Mouse (Mus musculus): ENCODE results near the gene Rcc1l. TPM values are rescaled to one million over a fixed set of nuclear protein-coding genes. Genes with fewer than 3 reads are reported as not detected.
A peak's percentile ranks its signal among the peaks of the same experiment; 100 is the strongest.

Rcc1l gene
- polyA plus RNA-seq (2015; fragmentation: Nextera tagmentation; extraction: Ambion mirVana): 34.9 and 36.3 TPM in 2 replicates

DNA sequence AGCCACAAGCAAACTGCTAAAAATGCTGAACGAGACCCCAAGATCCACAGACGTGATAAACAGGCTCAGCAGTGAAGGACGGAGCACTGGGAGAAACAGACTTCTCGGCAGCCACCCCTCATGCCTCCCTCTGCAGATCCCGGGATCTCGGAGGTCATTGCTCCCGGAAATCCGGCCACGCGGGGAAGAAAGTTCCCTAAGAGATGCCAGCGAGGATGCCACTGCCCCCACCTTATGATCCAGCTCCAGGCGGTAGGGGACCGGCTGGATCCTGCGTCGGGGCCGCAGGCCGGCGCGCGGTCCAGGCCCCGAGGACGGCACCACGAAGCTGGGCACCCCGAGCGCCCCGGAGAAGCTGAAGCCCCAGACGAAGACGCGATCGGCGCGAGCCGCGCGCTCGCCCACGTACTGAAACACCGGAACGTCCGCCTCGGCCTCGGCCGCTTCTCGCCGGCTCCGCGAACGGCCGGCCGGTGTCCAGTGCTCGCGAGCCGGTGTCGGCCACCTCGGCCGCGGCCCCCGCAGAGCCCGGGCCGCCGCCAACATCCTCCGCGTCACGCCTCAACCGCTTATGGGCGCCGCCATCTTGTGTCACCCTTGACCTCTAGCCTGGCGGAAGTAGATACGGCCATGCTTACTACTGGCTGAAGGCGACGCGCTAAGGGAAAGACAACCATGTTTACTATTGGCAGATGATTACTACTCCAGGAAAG is at the start of gene Rcc1l:
Gene Rcc1l (minus strand): TSS at position 606 of the 713 bp plus-strand sequence.
- H3K9ac ChIP-seq (replicated peaks; ENCODE audit: low read length): peak within 1 kb of the TSS; percentile 73
- under 1% methylated on average over 72 of the region's 72 CpGs for WGBS

DNA sequence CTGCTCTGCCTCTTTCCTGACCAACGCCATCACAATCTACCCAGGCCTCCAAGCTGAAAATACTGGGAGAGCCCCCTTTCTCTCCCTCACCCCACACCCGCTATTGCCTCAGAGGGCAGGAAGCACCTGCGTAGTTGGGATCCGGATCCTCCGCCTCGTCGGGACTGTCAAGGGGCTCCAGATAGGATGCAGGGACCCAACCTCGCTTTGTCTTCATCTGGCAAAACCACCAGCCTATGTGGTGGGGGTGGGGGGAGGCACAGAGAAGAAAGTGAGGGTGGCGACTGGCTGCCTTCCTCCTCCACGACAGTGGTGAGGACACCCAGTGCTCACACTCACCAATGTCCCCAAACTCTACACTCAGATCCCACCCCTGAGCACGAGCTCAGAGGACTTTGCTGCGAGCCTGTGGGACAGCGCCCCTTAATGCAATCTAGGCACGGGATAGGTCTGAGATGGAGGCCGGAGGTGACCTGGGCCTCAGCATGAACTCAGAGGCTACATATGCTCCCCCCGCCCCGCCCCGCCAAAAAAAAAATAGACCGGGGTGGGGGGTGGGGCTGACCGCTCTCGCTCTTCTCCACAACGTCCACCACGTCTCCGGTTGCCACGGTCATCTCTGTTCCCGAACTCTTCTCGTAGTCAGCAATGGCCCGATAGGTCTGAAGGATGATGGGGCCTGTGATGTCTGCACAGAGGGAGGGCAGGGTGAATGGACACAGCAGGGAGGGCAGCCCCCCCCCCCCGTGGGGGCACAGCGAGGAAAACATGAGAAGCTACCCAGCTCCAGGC is 48.7 kb upstream of the Rcc1l start:
- no peaks in the 10 kb centered on the region for H3K36me3 ChIP-seq (ENCODE audit: insufficient read depth, low read length)
- H3K4me2 ChIP-seq (replicated peaks; ENCODE audit: low read depth, low read length): no peak overlapping the region
- H3K27me3 ChIP-seq (ENCODE audit: insufficient read depth, low read length): no peaks in the 10 kb centered on the region; the same call in 1 of the 2 replicates
- peaks cover 32% of the 10 kb centered on the region for H3K4me1 ChIP-seq (ENCODE audit: insufficient read depth, low read length)
- H3K9ac ChIP-seq (replicated peaks; ENCODE audit: low read length): no peak overlapping the region
- H3K4me3 ChIP-seq (ENCODE audit: low read length): no peak overlapping the region
- 75% methylated on average over 30 of the region's 30 CpGs for WGBS
- H3K9me3 ChIP-seq (ENCODE audit: low read length): no peaks in the 10 kb centered on the region
- ATAC-seq (ENCODE audit: low FRiP score, low TSS enrichment): no peak
- no peak overlapping the region for H3K27ac ChIP-seq (ENCODE audit: low read length)

More for the DNA sequence above, at the start of gene Rcc1l:
- peak; percentile 87 for ATAC-seq (ENCODE audit: low FRiP score, low TSS enrichment)
- peaks cover 18% of the 10 kb centered on the region for H3K4me1 ChIP-seq (ENCODE audit: insufficient read depth, low read length)
- H3K4me3 ChIP-seq (ENCODE audit: low read length): peak within 1 kb of the TSS; percentile 73
- no peaks in the 10 kb centered on the region; the same call in 1 of the 2 replicates for H3K36me3 ChIP-seq (ENCODE audit: insufficient read depth, low read length)
- H3K4me2 ChIP-seq (replicated peaks; ENCODE audit: low read depth, low read length): peak within 1 kb of the TSS; percentile 63
- peak within 1 kb of the TSS; percentile 83 for H3K27ac ChIP-seq (ENCODE audit: low read length)
- no peaks in the 10 kb centered on the region for H3K27me3 ChIP-seq (ENCODE audit: insufficient read depth, low read length)
- no peaks in the 10 kb centered on the region for H3K9me3 ChIP-seq (ENCODE audit: low read length)

- Histone ChIP-seq H3K4me3 (ENCODE audit: low read length) (peak overlapping the region; percentile 41), H3K27me3 (ENCODE audit: insufficient read depth, low read length) (no peaks in the 10 kb centered on the region; the same call in 1 of the 2 replicates), H3K9me3 (ENCODE audit: low read length) (no peaks in the 10 kb centered on the region), H3K9ac (replicated peaks; ENCODE audit: low read length) (peak overlapping the region; percentile 63), H3K36me3 (ENCODE audit: insufficient read depth, low read length) (peaks cover 8% of the 10 kb centered on the region; the same call in 1 of the 2 replicates), H3K4me1 (ENCODE audit: insufficient read depth, low read length) (peaks cover 20% of the 10 kb centered on the region), H3K4me2 (replicated peaks; ENCODE audit: low read depth, low read length) (peak overlapping the region; percentile 73), H3K27ac (ENCODE audit: low read length) (no peak overlapping the region)
- 2% methylated on average over 36 of the region's 36 CpGs for WGBS
- ATAC-seq (ENCODE audit: low FRiP score, low TSS enrichment): peak; percentile 55; the same call in 1 of the 2 replicates
These were observed 45.2 kb upstream of the Rcc1l start for GRCm38 (mm10) chr5:134221708-134222150.

DNA sequence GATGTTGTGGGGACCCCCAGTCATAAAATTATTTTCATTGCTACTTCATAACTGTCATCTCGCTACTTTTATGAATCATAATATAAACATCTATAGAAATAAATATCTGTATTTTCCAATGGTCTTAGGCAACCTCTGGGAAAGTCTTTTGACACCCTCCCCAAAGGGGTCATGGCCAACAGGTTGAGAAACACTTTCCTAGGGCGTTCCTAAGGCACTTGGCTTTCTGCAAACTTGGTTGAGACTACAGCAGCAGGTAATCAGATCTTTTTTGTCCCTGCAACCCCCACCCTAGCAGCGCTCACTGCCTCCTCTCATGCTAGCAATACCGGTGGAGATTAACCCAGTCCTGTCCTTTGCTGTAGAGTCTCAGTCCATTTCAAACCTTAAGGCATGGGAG is 44.7 kb upstream of the Rcc1l start:
- ATAC-seq (ENCODE audit: low FRiP score, low TSS enrichment): no peak
- no peaks in the 10 kb centered on the region; the same call in 1 of the 2 replicates for H3K27me3 ChIP-seq (ENCODE audit: insufficient read depth, low read length)
- WGBS: 41% methylated on average over 4 of the region's 4 CpGs
- peak overlapping the region; percentile 41 for H3K4me3 ChIP-seq (ENCODE audit: low read length)
- peak overlapping the region; percentile 73 for H3K4me2 ChIP-seq (replicated peaks; ENCODE audit: low read depth, low read length)
- H3K36me3 ChIP-seq (ENCODE audit: insufficient read depth, low read length): peaks cover 13% of the 10 kb centered on the region; the same call in 1 of the 2 replicates
- peak overlapping the region; percentile 63 for H3K9ac ChIP-seq (replicated peaks; ENCODE audit: low read length)
- H3K4me1 ChIP-seq (ENCODE audit: insufficient read depth, low read length): peaks cover 15% of the 10 kb centered on the region
- H3K9me3 ChIP-seq (ENCODE audit: low read length): no peaks in the 10 kb centered on the region
- H3K27ac ChIP-seq (ENCODE audit: low read length): no peak overlapping the region

DNA sequence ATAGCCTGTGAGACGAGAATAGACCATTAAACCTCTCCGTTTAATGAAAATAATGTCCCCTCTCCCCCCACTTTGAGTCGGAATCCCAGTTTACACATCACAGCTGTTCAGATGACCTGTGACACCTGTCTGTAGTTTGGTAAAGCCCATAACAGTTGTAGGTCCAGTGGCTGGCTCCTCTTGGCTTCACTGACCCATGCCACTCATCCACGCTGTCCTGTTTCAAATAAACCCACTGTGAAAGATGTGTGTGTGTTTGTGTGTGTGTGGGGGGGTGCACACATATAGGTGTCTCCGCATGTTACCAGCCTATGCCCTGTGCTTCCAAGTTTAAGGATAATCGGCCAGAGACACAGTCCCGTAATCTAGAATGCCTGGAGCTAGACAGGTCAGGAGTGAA is 41.3 kb upstream of the Rcc1l start:
- Histone ChIP-seq H3K9me3 (ENCODE audit: low read length) (no peaks in the 10 kb centered on the region), H3K36me3 (ENCODE audit: insufficient read depth, low read length) (peaks cover 16% of the 10 kb centered on the region; the same call in 1 of the 2 replicates)
- WGBS: 57% methylated on average over 7 of the region's 7 CpGs

DNA sequence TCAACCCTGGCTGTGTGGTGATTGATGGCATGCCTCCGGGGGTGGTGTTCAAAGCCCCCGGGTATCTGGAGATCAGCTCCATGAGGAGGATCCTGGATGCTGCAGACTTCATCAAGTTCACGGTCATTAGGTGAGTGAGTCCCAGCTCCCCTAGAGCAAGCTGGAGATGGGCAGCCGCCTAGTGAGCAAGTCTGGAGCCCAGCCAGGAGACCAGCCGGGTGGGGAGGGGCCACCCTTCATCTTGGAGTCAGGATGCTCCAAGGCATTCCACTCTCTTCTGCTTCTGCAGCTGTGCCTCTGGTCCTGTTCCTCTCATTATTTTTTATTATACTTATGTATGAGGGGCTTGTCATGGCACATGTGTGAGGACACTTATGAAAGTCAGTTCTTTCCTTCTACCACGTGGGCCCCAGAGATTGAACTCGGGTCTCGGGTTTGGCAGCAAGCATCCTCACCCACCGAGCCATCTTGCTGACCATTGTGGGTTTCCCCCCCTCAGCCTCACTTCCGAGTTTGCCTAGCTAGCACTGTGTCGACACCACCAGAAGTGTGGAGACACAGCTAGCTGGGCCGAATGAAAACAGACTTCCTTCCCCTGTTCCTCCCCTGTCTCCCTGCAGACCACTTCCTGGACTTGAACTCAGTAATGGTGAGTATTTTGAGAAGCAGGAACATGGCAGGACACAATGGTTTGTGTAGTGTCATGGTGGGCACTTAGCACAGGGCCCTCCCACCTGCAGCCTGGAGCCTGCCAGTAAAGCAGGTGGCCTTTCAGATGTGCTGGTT is 37.6 kb upstream of the Rcc1l start:
- Histone ChIP-seq H3K36me3 (ENCODE audit: insufficient read depth, low read length) (peaks cover 23% of the 10 kb centered on the region; the same call in 1 of the 2 replicates), H3K27me3 (ENCODE audit: insufficient read depth, low read length) (no peaks in the 10 kb centered on the region), H3K9me3 (ENCODE audit: low read length) (no peaks in the 10 kb centered on the region), H3K27ac (ENCODE audit: low read length) (no peak overlapping the region), H3K9ac (replicated peaks; ENCODE audit: low read length) (no peak overlapping the region), H3K4me3 (ENCODE audit: low read length) (no peak overlapping the region), H3K4me1 (ENCODE audit: insufficient read depth, low read length) (peaks cover 8% of the 10 kb centered on the region), H3K4me2 (replicated peaks; ENCODE audit: low read depth, low read length) (no peak overlapping the region)
- 59% methylated on average over 12 of the region's 12 CpGs for WGBS
- no peak for ATAC-seq (ENCODE audit: low FRiP score, low TSS enrichment)

More for the DNA sequence above, 41.3 kb upstream of the Rcc1l start:
- no peaks in the 10 kb centered on the region; the same call in 1 of the 2 replicates for H3K27me3 ChIP-seq (ENCODE audit: insufficient read depth, low read length)
- H3K27ac ChIP-seq (ENCODE audit: low read length): no peak overlapping the region
- H3K4me1 ChIP-seq (ENCODE audit: insufficient read depth, low read length): peaks cover 13% of the 10 kb centered on the region
- no peak overlapping the region for H3K9ac ChIP-seq (replicated peaks; ENCODE audit: low read length)
- no peak overlapping the region for H3K4me3 ChIP-seq (ENCODE audit: low read length)
- ATAC-seq (ENCODE audit: low FRiP score, low TSS enrichment): no peak
- no peak overlapping the region for H3K4me2 ChIP-seq (replicated peaks; ENCODE audit: low read depth, low read length)

DNA sequence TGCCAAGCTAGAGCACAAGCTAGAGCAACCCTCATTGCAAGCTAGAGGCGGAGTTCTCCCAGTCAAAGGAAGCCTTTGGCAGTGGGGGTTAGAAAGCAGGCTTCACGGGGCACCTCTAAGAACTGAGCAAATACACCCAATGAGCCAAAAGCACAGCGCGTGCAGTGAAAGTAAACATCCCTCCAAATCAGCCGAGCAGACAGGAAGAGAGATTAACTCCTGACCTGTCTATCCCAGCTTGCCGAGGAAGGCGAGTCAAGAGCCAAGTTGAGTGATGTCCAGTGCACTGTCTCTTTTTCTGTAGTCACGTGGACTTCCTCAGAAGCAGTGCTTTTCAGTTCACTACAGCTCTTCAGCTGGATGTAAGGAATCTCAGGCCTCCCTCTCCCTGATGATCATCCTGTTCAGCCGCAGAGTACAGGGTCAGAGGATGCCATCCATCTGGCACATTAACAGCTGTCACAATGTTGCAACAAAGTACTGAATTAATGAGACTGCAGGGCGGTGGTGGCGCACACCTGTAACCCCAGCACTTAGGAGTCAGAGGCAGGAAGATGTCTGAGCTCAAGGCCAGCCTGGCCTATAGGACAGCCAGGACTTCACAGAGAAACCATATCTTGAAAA is 33.5 kb upstream of the Rcc1l start:
- WGBS: 14% methylated on average over 11 of the region's 11 CpGs
- peak; percentile 60 for ATAC-seq (ENCODE audit: low FRiP score, low TSS enrichment)
- H3K9me3 ChIP-seq (ENCODE audit: low read length): no peaks in the 10 kb centered on the region

GRCm38 (mm10) chr5:134206721-134207120 is 30.1 kb upstream of the Rcc1l start:
- no peak for ATAC-seq (ENCODE audit: low FRiP score, low TSS enrichment)
- H3K36me3 ChIP-seq (ENCODE audit: insufficient read depth, low read length): peaks cover 22% of the 10 kb centered on the region; the same call in 1 of the 2 replicates
- H3K4me1 ChIP-seq (ENCODE audit: insufficient read depth, low read length): peaks cover 8% of the 10 kb centered on the region
- no peak overlapping the region for H3K9ac ChIP-seq (replicated peaks; ENCODE audit: low read length)
- no peaks in the 10 kb centered on the region for H3K9me3 ChIP-seq (ENCODE audit: low read length)
- no peak overlapping the region for H3K27ac ChIP-seq (ENCODE audit: low read length)
- 77% methylated on average over 10 of the region's 10 CpGs for WGBS
- no peak overlapping the region for H3K4me2 ChIP-seq (replicated peaks; ENCODE audit: low read depth, low read length)
- no peaks in the 10 kb centered on the region for H3K27me3 ChIP-seq (ENCODE audit: insufficient read depth, low read length)
- H3K4me3 ChIP-seq (ENCODE audit: low read length): no peak overlapping the region

More for the DNA sequence above, 33.5 kb upstream of the Rcc1l start:
- Histone ChIP-seq H3K4me1 (ENCODE audit: insufficient read depth, low read length) (peaks cover 8% of the 10 kb centered on the region), H3K4me3 (ENCODE audit: low read length) (no peak overlapping the region), H3K27me3 (ENCODE audit: insufficient read depth, low read length) (no peaks in the 10 kb centered on the region), H3K27ac (ENCODE audit: low read length) (peak overlapping the region; percentile 13; the same call in 1 of the 2 replicates), H3K36me3 (ENCODE audit: insufficient read depth, low read length) (0 out of 2 replicates have a peak, but pooled peaks cover 8% of the 10 kb centered on the region), H3K9ac (replicated peaks; ENCODE audit: low read length) (no peak overlapping the region), H3K4me2 (replicated peaks; ENCODE audit: low read depth, low read length) (no peak overlapping the region)

- Histone ChIP-seq H3K27ac (ENCODE audit: low read length) (no peak overlapping the region), H3K4me3 (ENCODE audit: low read length) (no peak overlapping the region), H3K4me1 (ENCODE audit: insufficient read depth, low read length) (no peaks in the 10 kb centered on the region), H3K27me3 (ENCODE audit: insufficient read depth, low read length) (no peaks in the 10 kb centered on the region), H3K9me3 (ENCODE audit: low read length) (no peaks in the 10 kb centered on the region), H3K36me3 (ENCODE audit: insufficient read depth, low read length) (peaks cover 24% of the 10 kb centered on the region; the same call in 1 of the 2 replicates), H3K9ac (replicated peaks; ENCODE audit: low read length) (no peak overlapping the region), H3K4me2 (replicated peaks; ENCODE audit: low read depth, low read length) (no peak overlapping the region)
- 84% methylated on average over 8 of the region's 8 CpGs for WGBS
- ATAC-seq (ENCODE audit: low FRiP score, low TSS enrichment): no peak
These were observed 17.1 kb upstream of the Rcc1l start for GRCm38 (mm10) chr5:134193664-134194063.

All from kidney, embryonic 16.5 days (tissue).